Mouse (Mus musculus): ENCODE data around the gene Bpifb5.
"Not testable (repeated sequence)": the region's sequence is repeated elsewhere in the genome, so short reads cannot be mapped to it uniquely, and the experiment has no call there.

Bpifb5 gene

DNA sequence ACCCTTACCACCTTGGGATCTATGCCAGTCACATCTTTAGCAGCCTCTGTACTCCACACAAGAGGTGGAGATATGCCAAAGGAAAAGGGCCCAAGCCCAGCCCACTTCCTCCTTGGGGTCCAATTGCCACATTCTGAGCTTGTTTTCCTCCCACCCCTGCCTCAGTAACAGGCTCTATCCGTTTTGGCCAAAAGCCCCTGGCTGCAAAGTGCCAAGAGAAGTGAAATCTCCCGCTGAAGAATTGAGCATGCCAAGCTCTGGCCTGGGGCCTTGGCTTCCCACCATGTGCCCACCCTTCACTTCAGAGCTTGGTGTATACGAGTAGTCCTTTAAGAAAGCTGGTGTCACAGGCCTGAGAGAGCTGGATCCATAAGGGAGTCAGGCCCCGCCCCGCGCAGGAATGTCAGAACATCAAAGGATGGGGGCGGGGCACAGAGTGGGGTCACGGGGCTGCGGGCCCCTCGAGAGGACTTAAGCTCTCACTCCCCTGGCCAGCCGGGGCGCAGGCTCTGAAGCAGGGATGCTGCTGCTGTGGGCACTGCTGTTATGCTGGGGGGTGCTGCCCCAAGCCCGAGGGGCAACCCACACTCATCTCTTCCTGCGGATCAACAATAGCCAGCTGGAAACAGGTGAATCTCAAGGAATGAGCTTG is at the start of gene Bpifb5:
Gene Bpifb5 (plus strand): TSS at position 478 of the 652 bp plus-strand sequence.
- no peak for DNase-seq (ENCODE audit: low read depth)

DNA sequence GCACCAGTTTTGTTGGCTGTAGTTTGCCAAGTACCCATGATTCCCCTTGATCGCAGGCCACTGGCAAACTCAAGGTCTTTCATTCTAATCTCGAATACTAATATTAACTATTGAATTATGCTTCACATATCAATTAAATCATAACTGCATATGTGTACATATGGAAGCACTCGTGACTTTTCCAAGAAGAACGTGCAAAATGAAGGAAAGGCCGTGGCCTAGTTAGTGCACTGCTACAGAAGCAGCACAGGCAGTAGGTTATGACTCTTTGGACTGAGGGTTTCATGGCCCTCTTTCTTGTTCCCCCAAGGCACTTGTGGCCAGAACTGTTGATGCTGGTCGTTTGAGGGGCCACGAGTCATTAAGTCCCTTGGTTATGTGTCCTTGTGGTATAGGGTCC is 41.6 kb upstream of the Bpifb5 start:
- not testable (repeated sequence) for DNase-seq (ENCODE audit: low read depth)

DNA sequence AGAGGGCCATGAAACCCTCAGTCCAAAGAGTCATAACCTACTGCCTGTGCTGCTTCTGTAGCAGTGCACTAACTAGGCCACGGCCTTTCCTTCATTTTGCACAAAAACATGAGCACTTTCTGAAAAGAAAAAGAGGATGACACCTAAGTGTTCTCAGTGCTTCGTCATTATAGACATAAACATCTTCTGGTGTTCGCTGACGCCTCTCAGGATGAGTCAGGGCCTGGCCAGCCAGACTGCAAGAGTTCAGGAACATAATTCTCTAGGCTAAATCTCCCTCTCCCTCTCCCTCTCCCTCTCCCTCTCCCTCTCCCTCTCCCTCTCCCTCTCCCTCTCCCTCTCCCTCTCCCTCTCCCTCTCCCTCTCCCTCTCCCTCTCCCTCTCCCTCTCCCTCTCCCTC is 40.5 kb upstream of the Bpifb5 start:
- DNase-seq (ENCODE audit: low read depth) = not testable (repeated sequence)

DNA sequence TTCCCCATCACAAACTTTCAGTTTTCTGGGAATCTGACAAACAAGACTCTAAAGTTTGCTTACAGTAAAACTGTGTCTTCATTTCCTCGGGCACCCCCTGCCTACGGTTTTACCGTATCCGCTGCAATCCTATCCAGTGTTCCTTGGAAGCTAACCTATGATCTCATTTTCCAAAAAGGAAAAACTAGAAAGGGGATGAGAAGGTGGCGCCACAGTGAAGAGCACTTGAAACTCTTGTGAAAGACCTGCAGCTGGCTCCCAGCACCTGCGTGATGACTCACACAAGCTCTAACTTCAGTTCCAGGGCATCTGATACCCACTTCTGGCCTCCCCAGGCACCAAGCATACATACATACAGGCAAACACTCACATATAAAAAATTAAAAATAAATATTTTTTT is 38.2 kb upstream of the Bpifb5 start:
- no peak for DNase-seq (ENCODE audit: low read depth)

- peak; percentile 62 for DNase-seq (ENCODE audit: low read depth)
Observed at GRCm38 (mm10) chr2:154185748-154186147, 37.8 kb upstream of the Bpifb5 start.

GRCm38 (mm10) chr2:154187468-154187867 is 36.1 kb upstream of the Bpifb5 start:
- peak; percentile 63 for DNase-seq (ENCODE audit: low read depth)

DNA sequence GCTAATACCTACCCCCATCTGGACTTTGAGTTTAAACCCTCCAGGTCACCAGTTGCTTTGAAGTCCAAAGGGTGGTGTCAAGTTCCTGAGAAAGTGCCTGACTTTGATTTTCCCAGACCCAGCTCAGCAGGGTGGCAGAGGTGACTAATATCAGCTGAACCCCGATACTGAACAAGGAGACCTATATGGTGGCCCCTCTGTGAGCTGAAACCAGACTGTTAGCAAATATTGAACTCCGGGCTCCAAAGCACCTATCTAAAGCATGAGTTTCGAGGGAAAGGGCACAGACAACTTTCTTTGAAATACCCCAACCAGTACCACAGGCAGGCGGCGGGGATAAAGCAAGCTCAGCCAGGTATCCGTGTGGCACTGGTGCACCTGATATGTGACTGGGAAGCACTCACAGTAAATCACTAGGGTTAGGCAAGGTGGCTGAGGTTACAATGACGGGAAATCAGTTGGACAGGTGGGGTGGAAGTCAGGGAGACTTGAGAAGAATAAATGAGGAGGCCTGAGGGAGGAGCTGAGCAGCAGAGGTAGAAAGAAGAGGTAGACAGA is 33.6 kb upstream of the Bpifb5 start:
- DNase-seq (ENCODE audit: low read depth) = no peak

GRCm38 (mm10) chr2:154190546-154191258 is 32.8 kb upstream of the Bpifb5 start, which contains the start of gene Bpifb1:
TSS of gene Bpifb1 (plus strand) at chr2:154190818.
- DNase-seq (ENCODE audit: low read depth) = no peak

DNA sequence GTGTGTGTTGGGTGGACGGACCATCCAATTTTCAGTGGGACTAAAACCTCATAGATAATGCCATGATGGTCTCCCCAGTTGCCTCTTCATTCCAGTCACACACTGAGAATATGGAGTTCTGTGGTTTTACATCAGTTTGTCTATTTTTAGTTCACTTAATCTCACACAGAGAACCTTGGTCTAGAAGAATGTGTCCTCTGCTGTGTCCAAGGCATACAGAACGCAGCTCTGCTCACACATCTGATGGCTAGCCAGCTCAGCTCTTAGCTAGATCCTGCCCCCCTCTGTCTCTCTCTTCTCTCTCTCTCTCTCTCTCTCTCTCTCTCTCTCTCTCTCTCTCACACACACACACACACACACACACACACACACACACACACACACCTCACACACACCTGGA is 31.4 kb upstream of the Bpifb5 start:
- no peak for DNase-seq (ENCODE audit: low read depth)

DNA sequence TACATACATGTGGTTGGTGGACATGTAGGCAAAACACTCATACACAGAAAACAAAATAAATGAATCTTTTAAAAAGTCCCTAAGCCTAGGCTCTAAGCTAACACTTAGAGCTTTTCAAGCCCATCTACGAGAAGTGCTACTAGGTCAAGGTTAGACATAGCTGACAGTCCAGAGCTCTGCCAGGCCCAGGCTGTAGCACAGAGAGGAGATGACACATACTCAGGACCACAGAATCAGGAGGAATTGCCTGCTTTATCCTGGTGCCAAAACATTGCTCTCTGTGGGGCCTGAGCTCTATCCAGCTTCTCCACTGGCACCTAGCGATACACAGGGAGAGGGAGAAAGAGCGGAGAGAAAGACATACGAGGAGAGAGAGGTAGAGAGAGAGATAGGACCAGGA is 30.5 kb upstream of the Bpifb5 start:
- DNase-seq (ENCODE audit: low read depth) = no peak

DNA sequence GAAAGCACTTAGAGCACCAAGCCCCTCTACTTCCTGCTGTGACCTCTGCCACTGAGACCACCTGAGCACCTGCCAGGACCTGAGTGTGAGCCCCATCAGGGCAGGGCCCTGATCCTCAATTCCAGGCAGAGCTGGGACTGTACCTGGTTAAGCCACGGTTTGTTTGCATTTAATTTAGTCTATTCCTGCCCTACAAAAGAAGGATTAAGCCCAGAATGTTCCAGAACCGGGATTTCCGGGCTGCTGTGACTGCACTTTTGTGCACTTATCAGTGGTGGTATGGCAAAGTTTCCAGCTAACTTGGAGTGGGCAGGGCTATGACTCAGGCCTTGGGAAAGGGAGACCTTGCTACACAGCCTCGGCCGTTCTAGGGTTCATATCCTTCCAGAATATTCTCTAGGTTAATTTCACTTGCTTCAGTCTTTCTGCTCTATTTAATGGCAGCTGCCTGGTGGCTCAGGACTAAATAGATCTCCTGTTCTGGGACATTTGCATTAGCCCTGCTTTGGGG is 29.5 kb upstream of the Bpifb5 start:
- no peak for DNase-seq (ENCODE audit: low read depth)

GRCm38 (mm10) chr2:154197036-154197435 is 26.5 kb upstream of the Bpifb5 start:
- DNase-seq (ENCODE audit: low read depth) = no peak

DNA sequence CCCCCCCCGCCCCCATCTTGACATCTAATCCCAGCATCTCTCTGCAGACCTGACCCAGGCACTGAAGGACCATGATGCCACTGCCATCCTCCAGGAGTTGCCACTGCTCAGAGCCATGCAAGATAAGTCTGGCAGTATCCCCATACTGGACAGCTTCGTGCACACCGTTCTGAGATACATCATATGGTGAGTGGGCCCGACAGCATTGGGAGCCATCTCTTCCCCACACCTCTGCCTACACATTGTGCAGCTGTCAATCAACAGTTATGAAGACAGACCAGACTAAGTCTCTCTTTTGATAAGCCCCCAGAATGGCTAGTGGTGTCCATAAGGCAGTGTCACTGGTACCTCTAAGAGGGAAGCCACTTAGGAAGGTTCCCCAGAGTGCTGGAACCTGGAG is 18.9 kb upstream of the Bpifb5 start:
- no peak for DNase-seq (ENCODE audit: low read depth)

GRCm38 (mm10) chr2:154206908-154207307 is 16.6 kb upstream of the Bpifb5 start:
- peak; percentile 31 for DNase-seq (ENCODE audit: low read depth)

DNA sequence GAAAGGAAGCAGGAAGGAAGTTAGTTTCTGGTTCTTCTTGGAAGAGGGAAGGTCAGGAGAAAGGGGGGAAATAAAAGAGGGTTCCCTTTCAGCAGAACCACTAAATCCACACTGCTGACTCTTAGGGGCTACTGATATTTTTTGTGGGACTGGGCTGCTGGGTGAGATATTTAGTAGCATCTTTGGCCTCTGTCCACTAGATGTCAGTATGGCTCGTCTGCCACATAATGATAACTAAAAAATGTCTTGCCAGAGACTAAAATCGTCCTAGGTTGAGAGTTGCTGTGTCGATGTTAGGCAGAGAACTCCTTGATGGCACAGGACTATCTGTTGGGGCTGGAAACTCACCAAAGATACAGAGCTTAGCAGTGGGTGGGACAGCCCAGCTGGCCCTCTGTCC is 14.4 kb upstream of the Bpifb5 start:
- DNase-seq (ENCODE audit: low read depth) = peak; percentile 30

DNA sequence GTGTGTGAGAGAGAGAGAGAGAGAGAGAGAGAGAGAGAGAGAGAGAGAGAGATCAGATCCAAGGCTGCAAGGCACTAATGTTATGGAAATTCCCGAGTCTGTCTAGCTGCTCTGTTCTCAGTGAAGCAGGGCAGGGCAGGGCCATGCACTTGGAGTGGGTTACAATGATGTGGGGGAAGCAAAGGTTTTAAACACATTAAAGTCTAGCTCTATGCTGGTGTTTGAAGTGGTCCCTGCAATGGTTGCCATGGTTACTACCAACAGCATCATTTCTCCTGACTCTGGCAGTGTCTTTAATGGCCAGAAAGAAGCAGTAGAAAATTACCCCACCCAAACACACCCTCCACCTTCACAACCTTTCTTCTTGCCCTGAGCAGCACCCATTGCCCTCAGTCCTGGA is 12.4 kb upstream of the Bpifb5 start:
- DNase-seq (ENCODE audit: low read depth) = no peak

DNA sequence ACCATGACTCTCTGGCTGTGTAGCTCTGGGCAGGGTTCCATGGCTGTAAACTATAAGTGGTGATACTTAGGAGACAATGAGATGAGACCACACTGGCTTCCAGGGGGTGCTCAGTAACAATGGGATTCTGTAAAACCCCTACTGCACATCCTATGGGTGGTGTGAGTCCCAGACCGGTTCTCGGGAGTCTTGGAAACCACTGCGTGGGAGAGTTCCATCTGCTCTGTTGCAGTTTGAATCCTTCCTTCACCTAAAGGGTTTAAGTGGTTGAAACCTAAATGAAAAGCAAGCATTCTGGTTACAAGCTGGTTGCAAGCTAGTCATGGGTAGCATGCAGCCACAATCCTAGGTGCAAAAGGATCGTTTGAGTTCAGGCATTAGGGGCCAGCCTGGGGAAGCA is 11.7 kb upstream of the Bpifb5 start:
- no peak for DNase-seq (ENCODE audit: low read depth)

GRCm38 (mm10) chr2:154215191-154215590 is 8.4 kb upstream of the Bpifb5 start:
- peak; percentile 67 for DNase-seq (ENCODE audit: low read depth)

- no peak for DNase-seq (ENCODE audit: low read depth)
Observed at GRCm38 (mm10) chr2:154219950-154220349, 3.6 kb upstream of the Bpifb5 start.

- DNase-seq (ENCODE audit: low read depth) = no peak
Observed at GRCm38 (mm10) chr2:154223917-154224273, 353 bp downstream of the Bpifb5 start.

- no peak for DNase-seq (ENCODE audit: low read depth)
Observed at GRCm38 (mm10) chr2:154226991-154227390, 3.4 kb downstream of the Bpifb5 start.

DNA sequence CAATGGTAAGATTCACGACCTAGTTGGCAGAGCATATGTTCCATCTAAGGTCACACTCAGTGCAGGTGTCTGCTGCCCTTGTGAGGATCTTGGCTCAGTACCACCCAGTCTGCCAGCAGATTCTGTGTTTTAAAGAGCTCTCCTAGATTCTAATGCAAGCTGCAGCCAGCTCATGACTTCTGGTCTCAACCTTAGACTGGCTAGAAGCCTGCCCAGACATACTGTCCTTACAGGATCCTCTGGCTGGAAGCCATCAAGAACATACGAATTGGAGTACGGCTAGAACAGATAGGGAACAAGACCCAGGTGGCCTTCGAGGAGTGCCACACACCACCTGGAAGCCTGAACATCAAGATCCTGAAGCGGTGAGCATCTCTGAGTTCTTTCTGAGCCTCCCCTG is 4.3 kb downstream of the Bpifb5 start:
- DNase-seq (ENCODE audit: low read depth) = no peak

DNA sequence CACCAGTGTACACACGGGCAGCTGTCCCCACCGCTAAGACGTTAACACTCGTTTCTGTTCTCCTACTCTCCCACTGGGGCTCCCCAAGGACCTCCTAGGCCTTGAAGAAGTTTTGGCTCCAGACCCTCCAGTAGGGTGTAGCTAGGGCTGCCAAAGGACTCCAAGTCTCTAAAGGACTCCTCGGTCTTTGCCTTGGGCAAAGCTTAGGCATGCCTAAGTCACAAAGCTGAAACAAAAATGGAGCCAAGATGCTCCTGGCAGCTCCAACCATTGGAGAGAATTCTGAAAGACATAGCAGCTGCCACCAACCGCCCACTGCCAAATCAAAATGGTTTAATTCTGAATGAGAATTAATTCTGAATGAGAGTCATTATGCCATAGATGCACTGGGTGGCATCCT is 9.9 kb downstream of the Bpifb5 start:
- no peak for DNase-seq (ENCODE audit: low read depth)
